Mouse (Mus musculus): ENCODE measurements around the gene Loxl1. TPM values are rescaled to one million over a fixed set of nuclear protein-coding genes. Genes with fewer than 3 reads are reported as not detected.
A peak's percentile ranks its signal among the peaks of the same experiment; 100 is the strongest.

Gene Loxl1
- polyA plus RNA-seq, 1 experiment = 2.3 TPM

DNA sequence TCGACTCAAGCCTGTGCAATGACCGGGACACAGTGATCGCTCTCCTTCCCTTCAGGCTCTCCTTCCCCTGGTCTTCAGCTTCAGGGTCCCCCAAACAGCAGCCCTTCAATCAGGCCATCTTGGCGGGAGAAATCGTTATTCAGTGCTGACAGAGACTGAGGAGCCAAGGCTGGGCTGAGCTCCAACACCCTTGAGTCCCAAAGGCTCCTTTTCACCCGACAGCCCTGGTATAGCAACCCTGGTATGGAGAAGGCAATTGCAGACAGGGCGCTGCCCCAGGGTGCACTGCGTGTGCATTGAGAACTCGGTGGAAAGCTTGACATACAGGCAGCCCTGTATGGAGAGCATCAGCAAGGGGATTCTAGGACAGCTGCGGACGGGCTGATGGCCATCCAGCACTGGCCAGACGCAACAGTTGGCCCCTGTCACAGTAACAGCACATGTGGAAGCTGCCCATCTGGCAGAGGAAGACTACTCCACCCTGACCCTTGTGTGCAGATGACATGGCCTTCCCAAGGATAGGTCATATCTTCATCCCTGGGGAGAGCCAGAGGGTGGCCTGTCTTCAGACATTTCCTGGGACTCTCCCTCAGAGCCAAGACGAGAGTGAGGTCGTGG, 2.8 kb downstream of the Loxl1 start:
- TF ChIP-seq CTCF (IDR thresholded peaks at IDR 0.05; ENCODE audit: borderline replicate concordance, insufficient read depth, low read depth, low read length) = no peak
- no peak for TF ChIP-seq POLR2A (IDR thresholded peaks at IDR 0.05; ENCODE audit: borderline replicate concordance, insufficient read depth, low read length)
- H3K4me1 ChIP-seq (ENCODE audit: control insufficient read depth, insufficient read depth, low read length) = no peaks in the 10 kb centered on the region; the same call in 1 of the 2 replicates
- H3K27me3 ChIP-seq (ENCODE audit: control insufficient read depth, insufficient read depth, low read length) = no peaks in the 10 kb centered on the region; the same call in 1 of the 2 replicates
- DNase-seq = no peak
- H3K4me3 ChIP-seq (replicated peaks; ENCODE audit: insufficient read depth, low read depth, low read length) = no peak overlapping the region
- WGBS = 59% methylated on average over 14 of the region's 14 CpGs
- no peak overlapping the region for H3K27ac ChIP-seq (ENCODE audit: insufficient read depth, low read length)

GRCm38 (mm10) chr9:58308395-58308794, 4.6 kb downstream of the Loxl1 start:
- no peak for DNase-seq
- 63% methylated on average over 6 of the region's 6 CpGs for WGBS

GRCm38 (mm10) chr9:58305686-58306085, 7.3 kb downstream of the Loxl1 start:
- DNase-seq = peak; percentile 19 to 20
- TF ChIP-seq POLR2A (IDR thresholded peaks at IDR 0.05; ENCODE audit: borderline replicate concordance, insufficient read depth, low read length) (no peak), CTCF (IDR thresholded peaks at IDR 0.05; ENCODE audit: borderline replicate concordance, insufficient read depth, low read depth, low read length) (no peak)
- Histone ChIP-seq H3K27ac (ENCODE audit: insufficient read depth, low read length) (no peak overlapping the region), H3K4me3 (replicated peaks; ENCODE audit: insufficient read depth, low read depth, low read length) (no peak overlapping the region), H3K4me1 (ENCODE audit: control insufficient read depth, insufficient read depth, low read length) (no peaks in the 10 kb centered on the region; the same call in 1 of the 2 replicates), H3K27me3 (ENCODE audit: control insufficient read depth, insufficient read depth, low read length) (no peaks in the 10 kb centered on the region)
- WGBS = 13% methylated on average over 6 of the region's 6 CpGs

More at GRCm38 (mm10) chr9:58308395-58308794, 4.6 kb downstream of the Loxl1 start:
- Histone ChIP-seq H3K27ac (ENCODE audit: insufficient read depth, low read length) (no peak overlapping the region), H3K4me3 (replicated peaks; ENCODE audit: insufficient read depth, low read depth, low read length) (no peak overlapping the region), H3K27me3 (ENCODE audit: control insufficient read depth, insufficient read depth, low read length) (no peaks in the 10 kb centered on the region; the same call in 1 of the 2 replicates), H3K4me1 (ENCODE audit: control insufficient read depth, insufficient read depth, low read length) (no peaks in the 10 kb centered on the region; the same call in 1 of the 2 replicates)
- TF ChIP-seq POLR2A (IDR thresholded peaks at IDR 0.05; ENCODE audit: borderline replicate concordance, insufficient read depth, low read length) (no peak), CTCF (IDR thresholded peaks at IDR 0.05; ENCODE audit: borderline replicate concordance, insufficient read depth, low read depth, low read length) (no peak)

- no peak for DNase-seq
- Histone ChIP-seq H3K4me1 (ENCODE audit: control insufficient read depth, insufficient read depth, low read length) (no peaks in the 10 kb centered on the region; the same call in 1 of the 2 replicates), H3K4me3 (replicated peaks; ENCODE audit: insufficient read depth, low read depth, low read length) (no peak overlapping the region), H3K27me3 (ENCODE audit: control insufficient read depth, insufficient read depth, low read length) (no peaks in the 10 kb centered on the region), H3K27ac (ENCODE audit: insufficient read depth, low read length) (no peak overlapping the region)
- WGBS = 59% methylated on average over 8 of the region's 8 CpGs
- TF ChIP-seq POLR2A (IDR thresholded peaks at IDR 0.05; ENCODE audit: borderline replicate concordance, insufficient read depth, low read length) (no peak), CTCF (IDR thresholded peaks at IDR 0.05; ENCODE audit: borderline replicate concordance, insufficient read depth, low read depth, low read length) (no peak)
These were observed 9.3 kb downstream of the Loxl1 start for GRCm38 (mm10) chr9:58303599-58304271.

DNA sequence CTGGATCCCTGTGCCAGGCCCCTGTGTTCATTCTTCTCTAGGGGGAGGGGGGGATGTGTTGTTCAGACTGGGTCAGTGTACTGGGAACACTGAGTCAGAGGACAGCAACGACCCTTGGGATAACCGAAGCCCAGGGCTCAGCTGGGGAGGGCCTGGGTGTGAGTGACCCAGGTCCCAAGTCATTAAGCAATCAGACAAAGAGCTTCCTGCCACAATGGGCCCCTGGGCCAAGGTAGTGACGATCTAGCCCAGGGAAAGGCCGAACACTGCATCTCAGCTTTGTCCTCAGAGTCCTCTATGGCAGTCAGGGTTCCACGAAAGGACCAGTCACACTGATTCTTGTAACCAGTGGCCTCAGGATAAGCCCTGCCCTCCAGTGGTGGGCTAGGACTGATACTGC, 9.9 kb downstream of the Loxl1 start:
- no peak for DNase-seq
- no peak for TF ChIP-seq CTCF (IDR thresholded peaks at IDR 0.05; ENCODE audit: borderline replicate concordance, insufficient read depth, low read depth, low read length)
- TF ChIP-seq POLR2A (IDR thresholded peaks at IDR 0.05; ENCODE audit: borderline replicate concordance, insufficient read depth, low read length) = no peak
- Histone ChIP-seq H3K4me1 (ENCODE audit: control insufficient read depth, insufficient read depth, low read length) (no peaks in the 10 kb centered on the region; the same call in 1 of the 2 replicates), H3K4me3 (replicated peaks; ENCODE audit: insufficient read depth, low read depth, low read length) (no peak overlapping the region), H3K27ac (ENCODE audit: insufficient read depth, low read length) (no peak overlapping the region), H3K27me3 (ENCODE audit: control insufficient read depth, insufficient read depth, low read length) (no peaks in the 10 kb centered on the region)
- 81% methylated on average over 5 of the region's 5 CpGs for WGBS

DNA sequence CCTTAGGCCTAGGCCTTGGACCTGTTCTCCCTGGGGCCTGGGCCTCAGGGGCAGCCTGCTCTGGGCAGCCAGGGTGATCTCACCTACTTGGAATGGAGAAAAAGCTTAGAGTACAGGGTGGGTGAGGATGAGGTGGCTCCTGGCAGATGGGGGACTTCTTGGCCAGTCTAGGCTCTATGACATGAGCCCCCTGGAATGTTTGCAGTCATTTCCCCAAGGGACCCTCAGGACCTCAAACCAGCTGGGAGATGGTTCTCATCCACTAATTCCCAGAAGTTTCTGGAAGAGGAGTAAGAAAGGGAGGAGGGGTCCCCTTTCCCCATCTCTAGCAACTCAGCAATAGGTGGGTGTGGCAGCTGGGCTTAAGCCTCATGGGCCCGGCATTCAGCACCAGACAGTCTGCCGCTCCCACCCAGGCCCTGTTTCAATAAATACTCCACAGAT, 13.6 kb downstream of the Loxl1 start:
- Histone ChIP-seq H3K4me3 (replicated peaks; ENCODE audit: insufficient read depth, low read depth, low read length) (no peak overlapping the region), H3K4me1 (ENCODE audit: control insufficient read depth, insufficient read depth, low read length) (no peaks in the 10 kb centered on the region), H3K27me3 (ENCODE audit: control insufficient read depth, insufficient read depth, low read length) (no peaks in the 10 kb centered on the region), H3K27ac (ENCODE audit: insufficient read depth, low read length) (no peak overlapping the region)
- WGBS = 58% methylated on average over 2 of the region's 2 CpGs
- DNase-seq = no peak
- TF ChIP-seq CTCF (IDR thresholded peaks at IDR 0.05; ENCODE audit: borderline replicate concordance, insufficient read depth, low read depth, low read length) (no peak), POLR2A (IDR thresholded peaks at IDR 0.05; ENCODE audit: borderline replicate concordance, insufficient read depth, low read length) (no peak)

- 37% methylated on average over 4 of the region's 4 CpGs for WGBS
- DNase-seq = no peak
- Histone ChIP-seq H3K27me3 (ENCODE audit: control insufficient read depth, insufficient read depth, low read length) (no peaks in the 10 kb centered on the region), H3K27ac (ENCODE audit: insufficient read depth, low read length) (no peak overlapping the region), H3K4me1 (ENCODE audit: control insufficient read depth, insufficient read depth, low read length) (no peaks in the 10 kb centered on the region), H3K4me3 (replicated peaks; ENCODE audit: insufficient read depth, low read depth, low read length) (no peak overlapping the region)
- no peak for TF ChIP-seq CTCF (IDR thresholded peaks at IDR 0.05; ENCODE audit: borderline replicate concordance, insufficient read depth, low read depth, low read length)
- TF ChIP-seq POLR2A (IDR thresholded peaks at IDR 0.05; ENCODE audit: borderline replicate concordance, insufficient read depth, low read length) = no peak
These were observed 15.0 kb downstream of the Loxl1 start for GRCm38 (mm10) chr9:58297961-58298477.
